Mouse (Mus musculus): ENCODE measurements around the gene Cfl1. TPM values are rescaled to one million over a fixed set of nuclear protein-coding genes. Genes with fewer than 3 reads are reported as not detected.

Cfl1 gene
- 227 TPM for polyA plus RNA-seq (2014; fragmentation: Illumina TruSeq; extraction: RNeasy Lipid Tissue Mini Kit (QIAGEN cat#74804); ENCODE audit: low read depth, low replicate concordance)

GRCm38 (mm10) chr19:5490313-5490897 lies at the start of gene Cfl1:
Gene Cfl1, plus strand, starts transcription at chr19:5490455.

GRCm38 (mm10) chr19:5447515-5448353 lies 42.5 kb upstream of the Cfl1 start, which contains the start of gene Fosl1:
Gene Fosl1, plus strand, starts transcription at chr19:5447547.

GRCm38 (mm10) chr19:5457746-5458442 lies 32.4 kb upstream of the Cfl1 start, which contains the start of gene Ccdc85b:
Gene Ccdc85b, minus strand, starts transcription at chr19:5457894.

GRCm38 (mm10) chr19:5460465-5460911 lies 29.8 kb upstream of the Cfl1 start, which contains the start of gene Fibp:
Gene Fibp, plus strand, starts transcription at chr19:5460615.

GRCm38 (mm10) chr19:5468374-5468773 lies 21.9 kb upstream of the Cfl1 start, which contains the start of gene Ctsw:
Gene Ctsw, minus strand, starts transcription at chr19:5468507.

GRCm38 (mm10) chr19:5473720-5474119 lies 16.5 kb upstream of the Cfl1 start, which contains the start of gene Efemp2:
Gene Efemp2, plus strand, starts transcription at chr19:5473954.

GRCm38 (mm10) chr19:5487768-5488550 lies 2.3 kb upstream of the Cfl1 start, which contains the start of gene Mus81:
Gene Mus81, minus strand, starts transcription at chr19:5488402.

GRCm38 (mm10) chr19:5503687-5504086 lies 13.4 kb downstream of the Cfl1 start, which contains the start of gene 1700020D05Rik:
Gene 1700020D05Rik, minus strand, starts transcription at chr19:5503787.

GRCm38 (mm10) chr19:5510031-5511026 lies 20.1 kb downstream of the Cfl1 start, which contains the start of gene Snx32:
Gene Snx32, minus strand, starts transcription at chr19:5510538.

Other genes starting within 250 kb of the Cfl1 start
- gene Pacs1, start 217.3 kb upstream of the Cfl1 start, polyA plus RNA-seq (2014; fragmentation: Illumina TruSeq; extraction: RNeasy Lipid Tissue Mini Kit (QIAGEN cat#74804); ENCODE audit: low read depth, low replicate concordance) = 5.5 TPM
- 42.7 TPM for gene Sf3b2, start 195.0 kb upstream of the Cfl1 start, polyA plus RNA-seq (2014; fragmentation: Illumina TruSeq; extraction: RNeasy Lipid Tissue Mini Kit (QIAGEN cat#74804); ENCODE audit: low read depth, low replicate concordance)
- gene Gal3st3, start 192.1 kb upstream of the Cfl1 start, polyA plus RNA-seq (2014; fragmentation: Illumina TruSeq; extraction: RNeasy Lipid Tissue Mini Kit (QIAGEN cat#74804); ENCODE audit: low read depth, low replicate concordance) = not detected
- gene Catsper1, start 154.7 kb upstream of the Cfl1 start, polyA plus RNA-seq (2014; fragmentation: Illumina TruSeq; extraction: RNeasy Lipid Tissue Mini Kit (QIAGEN cat#74804); ENCODE audit: low read depth, low replicate concordance) = not detected
- not detected for gene Cst6, start 140.9 kb upstream of the Cfl1 start, polyA plus RNA-seq (2014; fragmentation: Illumina TruSeq; extraction: RNeasy Lipid Tissue Mini Kit (QIAGEN cat#74804); ENCODE audit: low read depth, low replicate concordance)
- gene Eif1ad, start 123.7 kb upstream of the Cfl1 start, polyA plus RNA-seq (2014; fragmentation: Illumina TruSeq; extraction: RNeasy Lipid Tissue Mini Kit (QIAGEN cat#74804); ENCODE audit: low read depth, low replicate concordance) = 13.9 TPM
- 11.3 TPM for gene Banf1, start 123.3 kb upstream of the Cfl1 start, polyA plus RNA-seq (2014; fragmentation: Illumina TruSeq; extraction: RNeasy Lipid Tissue Mini Kit (QIAGEN cat#74804); ENCODE audit: low read depth, low replicate concordance)
- gene Sart1, start 101.8 kb upstream of the Cfl1 start, polyA plus RNA-seq (2014; fragmentation: Illumina TruSeq; extraction: RNeasy Lipid Tissue Mini Kit (QIAGEN cat#74804); ENCODE audit: low read depth, low replicate concordance) = 1.6 TPM
- not detected for gene Tsga10ip, start 87.9 kb upstream of the Cfl1 start, polyA plus RNA-seq (2014; fragmentation: Illumina TruSeq; extraction: RNeasy Lipid Tissue Mini Kit (QIAGEN cat#74804); ENCODE audit: low read depth, low replicate concordance)
- gene Drap1, start 65.5 kb upstream of the Cfl1 start, polyA plus RNA-seq (2014; fragmentation: Illumina TruSeq; extraction: RNeasy Lipid Tissue Mini Kit (QIAGEN cat#74804); ENCODE audit: low read depth, low replicate concordance) = 8.5 TPM
- gene AI837181, start 65.3 kb upstream of the Cfl1 start, polyA plus RNA-seq (2014; fragmentation: Illumina TruSeq; extraction: RNeasy Lipid Tissue Mini Kit (QIAGEN cat#74804); ENCODE audit: low read depth, low replicate concordance) = 0.76 TPM
- not detected for gene Fosl1, start 42.9 kb upstream of the Cfl1 start, polyA plus RNA-seq (2014; fragmentation: Illumina TruSeq; extraction: RNeasy Lipid Tissue Mini Kit (QIAGEN cat#74804); ENCODE audit: low read depth, low replicate concordance)
- gene Ccdc85b, start 32.6 kb upstream of the Cfl1 start, polyA plus RNA-seq (2014; fragmentation: Illumina TruSeq; extraction: RNeasy Lipid Tissue Mini Kit (QIAGEN cat#74804); ENCODE audit: low read depth, low replicate concordance) = 1.0 TPM
- gene Fibp, start 29.8 kb upstream of the Cfl1 start, polyA plus RNA-seq (2014; fragmentation: Illumina TruSeq; extraction: RNeasy Lipid Tissue Mini Kit (QIAGEN cat#74804); ENCODE audit: low read depth, low replicate concordance) = 6.2 TPM
- gene Ctsw, start 21.9 kb upstream of the Cfl1 start, polyA plus RNA-seq (2014; fragmentation: Illumina TruSeq; extraction: RNeasy Lipid Tissue Mini Kit (QIAGEN cat#74804); ENCODE audit: low read depth, low replicate concordance) = not detected
- 1.3 TPM for gene Efemp2, start 16.5 kb upstream of the Cfl1 start, polyA plus RNA-seq (2014; fragmentation: Illumina TruSeq; extraction: RNeasy Lipid Tissue Mini Kit (QIAGEN cat#74804); ENCODE audit: low read depth, low replicate concordance)
- gene Mus81, start 2.1 kb upstream of the Cfl1 start, polyA plus RNA-seq (2014; fragmentation: Illumina TruSeq; extraction: RNeasy Lipid Tissue Mini Kit (QIAGEN cat#74804); ENCODE audit: low read depth, low replicate concordance) = 2.1 TPM
- gene 1700020D05Rik, start 13.3 kb downstream of the Cfl1 start, polyA plus RNA-seq (2014; fragmentation: Illumina TruSeq; extraction: RNeasy Lipid Tissue Mini Kit (QIAGEN cat#74804); ENCODE audit: low read depth, low replicate concordance) = not detected
- 0.58 TPM for gene Snx32, start 20.1 kb downstream of the Cfl1 start, polyA plus RNA-seq (2014; fragmentation: Illumina TruSeq; extraction: RNeasy Lipid Tissue Mini Kit (QIAGEN cat#74804); ENCODE audit: low read depth, low replicate concordance)
- gene Ovol1, start 70.2 kb downstream of the Cfl1 start, polyA plus RNA-seq (2014; fragmentation: Illumina TruSeq; extraction: RNeasy Lipid Tissue Mini Kit (QIAGEN cat#74804); ENCODE audit: low read depth, low replicate concordance) = not detected
- gene Ap5b1, start 77.6 kb downstream of the Cfl1 start, polyA plus RNA-seq (2014; fragmentation: Illumina TruSeq; extraction: RNeasy Lipid Tissue Mini Kit (QIAGEN cat#74804); ENCODE audit: low read depth, low replicate concordance) = not detected
- 1.9 TPM for gene Rnaseh2c, start 111.4 kb downstream of the Cfl1 start, polyA plus RNA-seq (2014; fragmentation: Illumina TruSeq; extraction: RNeasy Lipid Tissue Mini Kit (QIAGEN cat#74804); ENCODE audit: low read depth, low replicate concordance)
- 29.7 TPM for gene Kat5, start 119.8 kb downstream of the Cfl1 start, polyA plus RNA-seq (2014; fragmentation: Illumina TruSeq; extraction: RNeasy Lipid Tissue Mini Kit (QIAGEN cat#74804); ENCODE audit: low read depth, low replicate concordance)
- gene Rela, start 147.0 kb downstream of the Cfl1 start, polyA plus RNA-seq (2014; fragmentation: Illumina TruSeq; extraction: RNeasy Lipid Tissue Mini Kit (QIAGEN cat#74804); ENCODE audit: low read depth, low replicate concordance) = 2.9 TPM
- 1.3 TPM for gene Sipa1, start 173.3 kb downstream of the Cfl1 start, polyA plus RNA-seq (2014; fragmentation: Illumina TruSeq; extraction: RNeasy Lipid Tissue Mini Kit (QIAGEN cat#74804); ENCODE audit: low read depth, low replicate concordance)
- gene Map3k11, start 198.3 kb downstream of the Cfl1 start, polyA plus RNA-seq (2014; fragmentation: Illumina TruSeq; extraction: RNeasy Lipid Tissue Mini Kit (QIAGEN cat#74804); ENCODE audit: low read depth, low replicate concordance) = 2.2 TPM
- gene Pcnx3, start 198.5 kb downstream of the Cfl1 start, polyA plus RNA-seq (2014; fragmentation: Illumina TruSeq; extraction: RNeasy Lipid Tissue Mini Kit (QIAGEN cat#74804); ENCODE audit: low read depth, low replicate concordance) = 0.70 TPM
- gene Kcnk7, start 213.9 kb downstream of the Cfl1 start, polyA plus RNA-seq (2014; fragmentation: Illumina TruSeq; extraction: RNeasy Lipid Tissue Mini Kit (QIAGEN cat#74804); ENCODE audit: low read depth, low replicate concordance) = not detected
- gene Ehbp1l1, start 235.9 kb downstream of the Cfl1 start, polyA plus RNA-seq (2014; fragmentation: Illumina TruSeq; extraction: RNeasy Lipid Tissue Mini Kit (QIAGEN cat#74804); ENCODE audit: low read depth, low replicate concordance) = 3.7 TPM
- not detected for gene Fam89b, start 239.2 kb downstream of the Cfl1 start, polyA plus RNA-seq (2014; fragmentation: Illumina TruSeq; extraction: RNeasy Lipid Tissue Mini Kit (QIAGEN cat#74804); ENCODE audit: low read depth, low replicate concordance)

Measured in adrenal gland, adult 10 weeks (tissue).